Mouse (Mus musculus) adrenal gland, postnatal 0 days (tissue): Measurements from ENCODE around the gene Satb1. TPM values are rescaled to one million over a fixed set of nuclear protein-coding genes. Genes with fewer than 3 reads are reported as not detected.

Source experiments
- polyA plus RNA-seq: library from polyadenylated mRNA; unstranded; fragments of >200 nt; fragmentation: Nextera tagmentation; extraction: Ambion mirVana; gene quantifications from 2 replicates; pipeline ENCODE4 v1.2.1, GENCODE M21; 2015

Gene Satb1
- 6.8 and 7.8 TPM in 2 replicates for polyA plus RNA-seq

DNA sequence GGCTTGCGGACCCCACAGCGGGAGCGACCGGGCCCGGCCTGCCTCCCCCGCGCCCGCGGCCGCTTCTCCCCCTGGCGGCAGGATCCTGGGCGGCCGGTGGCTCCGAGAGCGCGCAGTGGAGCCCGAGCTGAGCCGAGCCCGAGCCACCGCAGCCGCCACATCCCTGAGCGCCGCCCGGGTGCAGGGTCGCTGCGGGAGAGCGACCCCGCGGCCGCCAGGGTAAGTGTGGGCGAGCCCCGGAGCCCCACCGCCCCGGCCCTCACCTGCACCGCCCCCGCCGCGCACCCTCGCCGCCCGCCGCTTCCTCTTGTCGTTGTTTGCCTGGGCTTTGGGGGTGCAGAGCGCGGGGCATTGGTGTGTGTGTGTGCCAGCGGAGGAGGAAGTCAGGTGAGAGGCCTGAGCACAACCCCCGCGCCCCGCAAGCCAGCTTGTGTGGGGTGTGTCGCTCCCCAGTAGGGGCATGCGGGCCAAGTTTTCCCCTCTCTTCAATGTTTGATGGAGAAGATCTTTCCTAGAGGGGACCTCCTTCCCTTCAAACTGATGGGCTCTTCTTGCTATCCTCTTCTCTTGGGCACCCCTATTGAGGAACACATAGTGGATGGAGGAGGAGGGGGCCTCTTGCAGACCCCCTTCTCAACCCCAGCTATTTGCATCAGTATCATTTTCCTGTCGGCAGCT is at the start of gene Satb1:
TSS of gene Satb1 (minus strand) at position 391 of the 678 bp plus-strand sequence.

